Mouse (Mus musculus) ovary, adult 18-20 months (tissue): ENCODE measurements around the gene Olfr1062.
"Not testable (repeated sequence)": the region's sequence is repeated elsewhere in the genome, so short reads cannot be mapped to it uniquely, and the experiment has no call there.

Experiments
- DNase-seq: peaks from one replicate; pipeline ENCODE4 v3.0.0; 2022; ENCODE audit warnings: low spot score, mixed read lengths

Olfr1062 gene

GRCm38 (mm10) chr2:86426649-86427048 is at the start of gene Olfr1062:
Olfr1062 (minus strand) TSS chr2:86426749.
- DNase-seq = not testable (repeated sequence)

DNA sequence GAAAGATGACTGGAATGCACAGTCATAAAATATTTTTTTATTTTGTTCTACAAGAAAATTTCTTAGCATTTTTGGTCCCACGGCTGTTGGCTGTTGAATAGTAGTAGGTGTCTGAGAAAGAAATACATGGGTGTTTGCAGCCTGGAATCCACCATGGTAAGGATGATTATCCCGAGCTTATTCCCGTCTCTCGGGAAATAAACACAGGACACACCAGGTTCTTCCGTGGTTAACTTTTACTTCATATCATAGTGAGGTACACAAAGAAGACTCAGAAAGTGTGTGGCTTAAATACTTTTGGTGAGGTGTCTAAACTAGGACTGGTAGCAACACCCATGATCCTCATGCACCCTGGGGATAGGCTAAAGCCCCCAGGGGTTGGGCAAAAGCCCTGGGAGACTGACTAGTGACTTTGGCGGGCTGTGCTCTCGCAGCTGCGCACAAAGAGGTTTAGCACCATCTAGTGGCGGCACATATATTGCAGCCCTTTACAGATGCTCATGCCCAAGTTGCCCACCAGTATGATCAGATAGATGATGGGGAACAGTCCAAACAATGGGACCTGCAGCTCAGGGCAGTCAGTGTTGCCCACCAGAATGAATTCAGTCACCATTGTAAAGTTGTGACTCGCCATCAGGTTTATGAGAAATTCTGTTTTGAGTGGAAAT is 38.0 kb upstream of the Olfr1062 start:
- DNase-seq = peak; percentile 2

GRCm38 (mm10) chr2:86460434-86460833 is 33.9 kb upstream of the Olfr1062 start:
- DNase-seq = no peak

DNA sequence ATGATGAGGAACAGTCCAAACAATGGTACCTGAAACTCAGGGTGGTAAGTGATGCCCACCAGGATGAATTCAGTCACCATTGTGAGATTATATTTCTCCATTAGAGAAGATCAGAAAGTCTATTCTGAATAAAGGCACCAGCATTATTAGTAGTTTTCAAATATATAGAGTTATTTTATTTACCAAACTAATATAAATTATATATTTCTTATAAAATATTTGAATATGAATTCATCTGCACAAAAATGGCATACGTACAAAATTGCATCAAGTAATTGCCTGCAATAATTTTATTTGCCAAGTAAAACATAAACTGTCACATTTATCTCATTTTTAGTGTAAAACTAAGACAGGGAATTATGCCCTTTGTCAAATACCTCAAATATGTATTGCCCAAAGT is 29.6 kb upstream of the Olfr1062 start, which contains the start of gene Olfr1066:
Gene Olfr1066 (minus strand): TSS at position 101 of the 400 bp plus-strand sequence.
- DNase-seq = no peak

DNA sequence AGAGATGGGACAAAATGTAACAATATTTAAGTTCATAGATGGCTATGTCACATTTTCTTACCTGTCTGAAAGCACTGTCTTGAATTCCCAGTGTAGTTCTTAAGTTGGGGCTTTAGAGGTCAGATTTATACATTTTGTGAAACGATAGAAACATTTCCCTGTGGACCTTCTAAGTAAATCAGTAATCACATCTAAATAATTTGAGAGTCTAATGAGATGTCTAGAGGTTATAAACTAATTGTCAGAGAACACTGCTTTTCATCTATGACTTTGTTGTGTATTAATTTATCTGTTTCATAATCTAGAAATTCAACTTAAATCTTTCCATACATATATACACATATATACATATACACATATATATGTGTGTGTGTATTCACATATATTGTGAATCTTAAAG is 23.9 kb upstream of the Olfr1062 start, which contains the start of gene Olfr1065:
Gene Olfr1065 (minus strand): TSS at position 101 of the 400 bp plus-strand sequence.
- not testable (repeated sequence) for DNase-seq

GRCm38 (mm10) chr2:86442101-86442500 is 15.6 kb upstream of the Olfr1062 start:
- not testable (repeated sequence) for DNase-seq

DNA sequence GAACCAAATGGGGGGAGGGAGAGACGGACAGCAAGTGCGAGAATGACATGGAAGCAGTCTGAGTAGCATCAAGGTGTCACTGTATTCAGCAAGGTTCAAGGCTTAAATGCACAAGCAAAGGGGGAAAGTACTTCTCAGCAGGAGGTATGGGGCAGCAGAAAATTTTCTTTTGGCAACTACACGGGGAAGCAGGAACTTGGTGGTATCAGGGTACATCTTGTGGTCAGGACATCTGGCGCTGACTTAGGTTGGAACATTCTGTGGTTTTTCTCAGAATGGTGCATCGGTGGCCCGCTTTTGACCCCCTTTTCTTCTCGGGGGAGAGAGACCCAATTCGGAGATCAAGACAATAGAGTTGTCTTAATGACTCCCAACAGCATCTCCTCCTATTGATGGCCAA is 2.0 kb upstream of the Olfr1062 start:
- not testable (repeated sequence) for DNase-seq

DNA sequence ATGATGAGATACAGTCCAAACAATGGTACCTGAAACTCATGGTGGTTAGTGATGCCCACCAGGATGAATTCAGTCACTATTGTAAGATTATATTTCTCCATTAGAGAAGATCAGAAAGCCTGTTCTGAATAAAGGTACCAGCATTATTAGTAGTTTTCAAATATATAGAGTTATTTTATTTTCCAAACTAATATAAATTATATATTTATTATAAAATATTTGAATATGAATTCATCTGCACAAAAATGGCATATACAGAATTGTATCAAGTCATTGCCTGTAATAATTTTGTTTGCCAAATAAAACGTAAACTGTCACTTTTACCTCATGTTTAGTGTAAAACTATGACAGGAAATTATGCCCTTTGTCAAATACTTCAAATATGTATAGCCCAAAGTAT is 12.6 kb downstream of the Olfr1062 start, which contains the start of gene Olfr1061:
Gene Olfr1061 (minus strand): TSS at position 101 of the 400 bp plus-strand sequence.
- DNase-seq = no peak

GRCm38 (mm10) chr2:86395114-86395513 is 31.4 kb downstream of the Olfr1062 start:
- no peak for DNase-seq

DNA sequence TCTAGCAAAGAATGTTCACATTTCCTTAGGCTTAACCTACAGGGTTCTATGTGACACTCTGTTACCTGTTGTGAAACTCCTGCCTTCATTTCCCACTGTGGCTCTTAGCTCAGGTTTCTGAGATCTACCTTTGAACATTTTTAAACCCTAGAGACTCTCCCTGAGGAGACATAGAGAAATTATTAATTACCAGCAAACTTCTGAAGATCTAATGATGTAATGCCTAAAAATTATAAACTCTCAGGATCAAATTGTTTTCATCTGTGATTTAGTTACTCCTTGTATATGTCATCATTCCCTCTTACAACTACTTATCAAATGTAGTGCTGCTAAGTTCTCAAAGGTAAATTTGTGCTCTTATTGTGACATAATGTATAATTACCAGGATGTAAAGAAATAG is 38.1 kb downstream of the Olfr1062 start, which contains the start of gene Olfr1058:
Gene Olfr1058 (minus strand): TSS at position 101 of the 400 bp plus-strand sequence.
- DNase-seq = not testable (repeated sequence)

DNA sequence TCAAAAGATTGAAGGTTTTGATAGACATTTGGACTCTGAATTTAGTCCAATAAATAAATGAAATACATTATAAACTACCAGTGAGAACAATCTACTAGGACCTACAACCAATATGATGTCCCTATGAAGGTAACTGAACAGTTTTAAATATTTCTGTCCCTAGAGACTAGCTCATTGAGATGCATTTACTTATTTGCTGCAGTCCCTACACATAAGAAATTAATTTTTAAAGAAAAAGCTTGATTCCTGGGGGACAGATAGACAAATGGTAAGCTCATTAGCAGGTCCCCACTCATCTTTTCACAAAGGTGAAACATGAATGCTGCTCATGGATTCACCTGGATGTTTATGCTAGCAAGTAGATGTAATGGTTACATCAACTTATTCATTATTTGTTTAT is 48.3 kb downstream of the Olfr1062 start, which contains the start of gene Olfr1057:
Gene Olfr1057 (minus strand): TSS at position 101 of the 400 bp plus-strand sequence.
- DNase-seq = no peak
